In the genomic region with DNA sequence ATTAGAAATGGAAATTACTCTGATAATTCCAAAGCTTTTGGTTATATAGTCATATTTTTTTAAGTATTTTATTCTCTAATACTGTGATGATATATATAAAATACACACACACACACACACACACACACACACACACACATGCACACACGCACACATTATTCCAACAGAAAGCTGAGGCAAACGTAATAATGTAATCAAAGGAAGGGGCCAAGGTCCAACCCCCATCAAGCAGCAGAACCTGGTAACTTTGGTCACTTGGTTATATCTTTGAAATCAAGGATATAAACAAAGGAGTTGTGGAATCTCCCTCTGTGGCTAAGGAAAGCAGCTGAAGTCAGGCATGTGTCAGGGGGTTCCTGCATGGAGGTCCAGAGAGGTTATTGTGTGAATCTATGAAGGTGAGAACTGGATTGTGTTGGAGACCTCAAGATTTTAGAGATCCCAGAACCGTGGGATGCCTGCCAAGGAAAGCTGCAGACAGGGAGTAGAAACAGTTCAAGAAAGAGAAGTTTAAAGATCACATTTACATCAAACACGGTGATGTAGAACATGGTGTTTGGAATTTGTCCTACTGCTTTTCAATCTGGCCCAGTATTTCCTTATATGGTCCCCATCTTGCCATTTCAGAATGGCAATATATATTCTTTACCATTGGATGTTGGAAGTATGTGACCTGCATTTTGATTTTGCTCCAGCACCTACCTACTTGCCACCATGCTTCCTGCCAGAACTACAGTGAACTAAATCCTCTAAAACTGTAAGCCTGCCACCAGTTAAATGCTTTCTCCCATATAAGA, we compare ENCODE assay signal across 25 mouse cellular contexts. TPM values are rescaled to one million over a fixed set of nuclear protein-coding genes. Genes with fewer than 3 reads are reported as not detected.
"Had no signal": no experiment of that assay in that cellular context is flagged by ENCODE, and none has a peak within 500 bp of the region (broad histone marks: within the 10 kb centered on the region; RNA-seq: fewer than 3 reads in every experiment).

No protein-coding gene starts in this region.

- H3K9ac ChIP-seq: limb, embryonic 12.5 days; limb, embryonic 15.5 days; liver, embryonic 14.5 days; liver, postnatal 0 days; lung, embryonic 14.5 days; midbrain, embryonic 12.5 days; midbrain, embryonic 15.5 days; neural tube, embryonic 12.5 days; neural tube, embryonic 15.5 days had no signal

- H3K27me3 ChIP-seq: limb, embryonic 12.5 days; limb, embryonic 15.5 days; midbrain, embryonic 12.5 days; midbrain, embryonic 15.5 days; neural tube, embryonic 12.5 days; neural tube, embryonic 15.5 days had no signal

- H3K4me2 ChIP-seq: limb, embryonic 12.5 days; limb, embryonic 15.5 days; liver, embryonic 11.5 days; lung, embryonic 14.5 days; midbrain, embryonic 12.5 days; midbrain, embryonic 15.5 days; neural tube, embryonic 12.5 days; neural tube, embryonic 15.5 days had no signal

- H3K36me3 ChIP-seq: limb, embryonic 12.5 days; limb, embryonic 15.5 days; midbrain, embryonic 15.5 days; neural tube, embryonic 12.5 days had no signal

- ATAC-seq: liver, postnatal 0 days; lung, postnatal 0 days; midbrain, embryonic 15.5 days had no signal

- H3K9me3 ChIP-seq: limb, embryonic 15.5 days; midbrain, embryonic 15.5 days had no signal

- H3K27ac ChIP-seq: kidney, postnatal 0 days; left cerebral cortex, adult 2 months; limb, embryonic 12.5 days; limb, embryonic 15.5 days; liver, embryonic 14.5 days; macrophage; midbrain, embryonic 12.5 days; midbrain, embryonic 15.5 days; neural tube, embryonic 12.5 days; neural tube, embryonic 15.5 days had no signal

- H3K4me3 ChIP-seq: left cerebral cortex, adult 2 months; limb, embryonic 12.5 days; limb, embryonic 15.5 days; midbrain, embryonic 12.5 days; midbrain, embryonic 15.5 days; neural tube, embryonic 12.5 days; neural tube, embryonic 15.5 days had no signal

- H3K4me1 ChIP-seq: limb, embryonic 12.5 days; limb, embryonic 15.5 days; midbrain, embryonic 12.5 days; midbrain, embryonic 15.5 days; neural tube, embryonic 12.5 days; neural tube, embryonic 15.5 days had no signal

- DNase-seq: kidney, postnatal 25 days; layer of hippocampus, postnatal 36 days; left cerebral cortex, postnatal 4 days; liver, postnatal 0 days; lung, embryonic 14.5 days; right cerebral cortex, postnatal 14 days; right cerebral cortex, postnatal 4 days; thymus, adult 2 months; thymus, postnatal 14 days; thymus, postnatal 4 days had no signal

RNA-seq across cellular contexts. Expression of a gene that starts 2.4 kb away (rescaled TPM):
- polyA plus RNA-seq: kidney, embryonic 14.5 days; kidney, postnatal 0 days; large intestine, adult 2 months; limb, embryonic 12.5 days; limb, embryonic 15.5 days; liver, embryonic 11.5 days; liver, embryonic 14.5 days; liver, postnatal 0 days; lung, embryonic 14.5 days; lung, postnatal 0 days; macrophage; midbrain, embryonic 12.5 days; stomach, embryonic 14.5 days; thymus, adult 2 months had no signal
